8 mouse cellular contexts compared by ENCODE assay signal in the genomic region with DNA sequence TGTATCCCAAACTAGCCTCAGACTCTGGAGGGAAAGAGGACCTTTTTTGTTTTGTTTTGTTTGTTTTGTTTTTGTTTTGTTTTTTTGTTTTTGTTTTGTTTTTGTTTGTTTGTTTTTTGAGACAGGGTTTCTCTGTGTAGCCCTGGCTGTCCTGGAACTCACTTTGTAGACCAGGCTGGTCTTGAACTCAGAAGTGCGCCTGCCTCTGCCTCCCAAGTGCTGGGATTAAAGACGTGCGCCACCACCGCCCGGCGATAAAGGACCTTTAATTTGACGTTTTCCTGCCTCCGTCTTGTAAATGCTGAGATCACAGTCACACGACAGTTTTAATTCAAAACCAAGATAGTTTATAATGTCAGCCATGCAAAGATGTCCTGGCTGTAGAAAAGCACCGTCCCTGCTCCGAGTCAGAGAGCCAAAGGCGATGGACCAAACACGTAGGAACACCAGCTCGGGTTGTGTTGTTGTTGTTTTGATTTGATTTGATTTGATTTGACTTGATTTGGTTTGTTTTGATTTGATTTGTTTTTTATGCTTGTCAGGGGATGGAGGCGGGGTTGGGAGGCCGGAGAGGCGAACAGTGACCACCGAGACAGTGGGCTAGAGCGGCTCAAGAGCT. TPM values are rescaled to one million over a fixed set of nuclear protein-coding genes. Genes with fewer than 3 reads are reported as not detected.
DNase-seq lines count a peak whose midpoint lies in the region; ATAC-seq and TF ChIP-seq lines count a peak whose summit lies in the region.
"Not testable (repeated sequence)": the region's sequence is repeated elsewhere in the genome, so short reads cannot be mapped to it uniquely, and the experiment has no call there.

A gene (plus strand): TSS at position 334 of the 619 bp plus-strand sequence.

- dilution Hi-C loops in CH12.LX (cut with MboI; ENCODE audit: extremely low pct_ligation_motif_present, extremely low pct_unique_long_range_greater_than_20kb, low sequenced_read_pairs): not testable (repeated sequence)

- H3K4me2 ChIP-seq in CH12.LX (ENCODE audit: insufficient read depth, low read depth, poor library complexity, severe bottlenecking): peak within 1 kb of the TSS; percentile 96
- peak within 1 kb of the TSS; percentile 81 for H3K4me2 ChIP-seq in forebrain, embryonic 16.5 days (ENCODE audit: low read length)
- H3K4me2 ChIP-seq in hindbrain, embryonic 12.5 days (replicated peaks): peak within 1 kb of the TSS; percentile 76

- H3K27ac ChIP-seq in CH12.LX (ENCODE audit: insufficient read depth, low read depth): peak within 1 kb of the TSS; percentile 24; the same call in 1 of the 2 replicates
- H3K27ac ChIP-seq in forebrain, embryonic 16.5 days (ENCODE audit: low read length): peak within 1 kb of the TSS; percentile 88
- peak within 1 kb of the TSS; percentile 90 for H3K27ac ChIP-seq in hindbrain, embryonic 12.5 days
- peak within 1 kb of the TSS; percentile 64 for H3K27ac ChIP-seq in liver, adult 2 months (replicated peaks; ENCODE audit: insufficient read depth, low read depth, low read length)
- H3K27ac ChIP-seq in small intestine, adult 2 months (ENCODE audit: insufficient read depth, low read depth, low read length): peak within 1 kb of the TSS; percentile 23; the same call in 1 of the 2 replicates

- ATAC-seq in common myeloid progenitor, adult 5-6 weeks (replicated peaks; ENCODE audit: low read depth, poor library complexity, severe bottlenecking): peak; percentile 13; the same call in 1 of the 2 replicates
- ATAC-seq in forebrain, embryonic 16.5 days: peak; percentile 41
- peak; percentile 65 for ATAC-seq in hindbrain, embryonic 12.5 days (ENCODE audit: low FRiP score)
- not testable (repeated sequence) for ATAC-seq in megakaryocyte-erythroid progenitor cell, adult 5-6 weeks (replicated peaks; ENCODE audit: low FRiP score, low TSS enrichment, poor library complexity, severe bottlenecking)

- DNase-seq in CH12.LX (ENCODE audit: extremely low read depth); liver, adult 2 months (ENCODE audit: extremely low read depth, low read depth, low spot score): not testable (repeated sequence)
- DNase-seq in layer of hippocampus, adult 8-10 months (ENCODE audit: low spot score in 2 of 2): peak in 1 of 2 experiments; percentile 37

- not testable (repeated sequence) for H3K9me3 ChIP-seq in CH12.LX (replicated peaks; ENCODE audit: low read length); forebrain, embryonic 16.5 days (ENCODE audit: control insufficient read depth, low read length); hindbrain, embryonic 12.5 days (replicated peaks)

- TF ChIP-seq EP300 in CH12.LX (IDR thresholded peaks at IDR 0.05; ENCODE audit: low read length): not testable (repeated sequence)

- in situ Hi-C loops in CH12.LX (cut with MboI; ENCODE audit: low pct_ligation_motif_present, low pct_unique_long_range_greater_than_20kb, low sequenced_read_pairs): not testable (repeated sequence)

- H3K79me2 ChIP-seq in CH12.LX (replicated peaks; ENCODE audit: control insufficient read depth, extremely low read depth, insufficient read depth, poor library complexity, severe bottlenecking); liver, adult 2 months (ENCODE audit: control insufficient read depth, insufficient read depth, low read length): not testable (repeated sequence)

- not testable (repeated sequence) for TF ChIP-seq POLR2A in CH12.LX (IDR thresholded peaks at IDR 0.05; ENCODE audit: low read depth, low read length); liver, adult 2 months (IDR thresholded peaks at IDR 0.05; ENCODE audit: extremely low read depth, insufficient read depth, low read length); small intestine, adult 2 months (IDR thresholded peaks at IDR 0.05; ENCODE audit: low read depth, low read length)

- H3K4me3 ChIP-seq in CH12.LX (replicated peaks in 1 of 3; ENCODE audit: low read depth in 2 of 3, low read length in 2 of 3, poor library complexity in 1 of 3): peak within 1 kb of the TSS; percentile 64 to 81 (median 78)
- peak within 1 kb of the TSS; percentile 76 for H3K4me3 ChIP-seq in forebrain, embryonic 16.5 days (replicated peaks; ENCODE audit: low read length)
- H3K4me3 ChIP-seq in hindbrain, embryonic 12.5 days: peak within 1 kb of the TSS; percentile 76
- peak within 1 kb of the TSS; percentile 75 for H3K4me3 ChIP-seq in liver, adult 2 months (ENCODE audit: insufficient read depth, low read depth, low read length)
- H3K4me3 ChIP-seq in small intestine, adult 2 months (ENCODE audit: low read depth, low read length): peak within 1 kb of the TSS; percentile 95

- H3K36me3 ChIP-seq in CH12.LX (replicated peaks in 1 of 2; ENCODE audit: control insufficient read depth in 1 of 2, insufficient read depth in 1 of 2, low read length in 1 of 2): peaks cover 47 to 64% of the 10 kb centered on the region in 2 experiments
- peaks cover 15% of the 10 kb centered on the region for H3K36me3 ChIP-seq in forebrain, embryonic 16.5 days (ENCODE audit: control insufficient read depth, insufficient read depth)
- H3K36me3 ChIP-seq in hindbrain, embryonic 12.5 days: peaks cover 46% of the 10 kb centered on the region
- H3K36me3 ChIP-seq in liver, adult 2 months (ENCODE audit: control insufficient read depth, insufficient read depth, low read length): not testable (repeated sequence)
- H3K36me3 ChIP-seq in small intestine, adult 2 months (ENCODE audit: control insufficient read depth, insufficient read depth, low read length): peaks cover 11% of the 10 kb centered on the region

- not testable (repeated sequence) for H3K27me3 ChIP-seq in CH12.LX (replicated peaks); forebrain, embryonic 16.5 days (replicated peaks; ENCODE audit: control insufficient read depth, insufficient read depth, low read length); hindbrain, embryonic 12.5 days; liver, adult 2 months (ENCODE audit: control insufficient read depth, insufficient read depth, low read length); small intestine, adult 2 months (ENCODE audit: control insufficient read depth, insufficient read depth, low read length)

- TF ChIP-seq CTCF in CH12.LX (conservative IDR thresholded peaks at IDR 0.05 in 1 of 2, IDR thresholded peaks at IDR 0.05 in 1 of 2; ENCODE audit: low read depth in 2 of 2, low read length in 2 of 2); liver, adult 2 months (IDR thresholded peaks at IDR 0.05; ENCODE audit: low read depth, low read length); small intestine, adult 2 months (IDR thresholded peaks at IDR 0.05; ENCODE audit: extremely low read depth, insufficient read length, insufficient replicate concordance, low read depth, low read length): not testable (repeated sequence)

- peaks cover 4 to 18% of the 10 kb centered on the region in 2 experiments for H3K4me1 ChIP-seq in CH12.LX (ENCODE audit: control insufficient read depth in 1 of 2, insufficient read depth in 2 of 2)
- H3K4me1 ChIP-seq in forebrain, embryonic 16.5 days (replicated peaks; ENCODE audit: control insufficient read depth, insufficient read depth, low read length): peaks cover 10% of the 10 kb centered on the region
- H3K4me1 ChIP-seq in hindbrain, embryonic 12.5 days: peaks cover 10% of the 10 kb centered on the region; the same call in 1 of the 2 replicates
- H3K4me1 ChIP-seq in liver, adult 2 months (ENCODE audit: control insufficient read depth, insufficient read depth, low read length): peaks cover 30% of the 10 kb centered on the region
- H3K4me1 ChIP-seq in small intestine, adult 2 months (ENCODE audit: control insufficient read depth, insufficient read depth, insufficient read length, low read length): not testable (repeated sequence)

- TF ChIP-seq RAD21 in CH12.LX (IDR thresholded peaks at IDR 0.05; ENCODE audit: low read depth, low read length): not testable (repeated sequence)

- H3K9ac ChIP-seq in CH12.LX (ENCODE audit: insufficient read depth, low read depth): peak within 1 kb of the TSS; percentile 61
- H3K9ac ChIP-seq in forebrain, embryonic 16.5 days (replicated peaks; ENCODE audit: low read depth, low read length): peak within 1 kb of the TSS; percentile 83
- H3K9ac ChIP-seq in hindbrain, embryonic 12.5 days: peak within 1 kb of the TSS; percentile 78
- peak within 1 kb of the TSS; percentile 80 for H3K9ac ChIP-seq in liver, adult 2 months (ENCODE audit: low read depth, low read length)

- 4% methylated on average over 19 of the region's 19 CpGs for WGBS in forebrain, embryonic 16.5 days
- WGBS in hindbrain, embryonic 12.5 days: 4% methylated on average over 19 of the region's 19 CpGs
- 8% methylated on average over 19 of the region's 19 CpGs for WGBS in liver, adult 2 months
- WGBS in small intestine, adult 2 months: 4% methylated on average over 19 of the region's 19 CpGs

RNA-seq across cellular contexts. Expression of the gene that starts here (rescaled TPM):
- total RNA-seq in CH12.LX (2012; rRNA removed): 30.4 and 36.7 TPM in 2 replicates
- 26.7 and 29.7 TPM in 2 replicates for total RNA-seq in CH12.LX (2014; rRNA removed)
- 22.5 and 22.8 TPM in 2 replicates for polyA plus RNA-seq in CH12.LX (2012; ENCODE audit: insufficient read length, low read depth)
- total RNA-seq in common myeloid progenitor, adult 5-6 weeks (2017): 9.1 and 11.9 TPM in 2 replicates
- 28.4 and 33.7 TPM in 2 replicates for polyA plus RNA-seq in forebrain, embryonic 16.5 days (2015; fragmentation: Nextera tagmentation; extraction: Ambion mirVana)
- 21.1 and 22.2 TPM in 2 replicates for polyA plus RNA-seq in hindbrain, embryonic 12.5 days (2016; fragmentation: Nextera tagmentation; extraction: Ambion mirVana)
- 10 to 100 TPM; 14.0 to 16.9 (median 15.4) TPM for total RNA-seq in layer of hippocampus, adult 8-10 months (2022)
- 8.5 and 9.3 TPM in 2 replicates for total RNA-seq in liver, adult 2 months (2014; rRNA removed)
- 9.3 and 9.9 TPM in 2 replicates for polyA plus RNA-seq in liver, adult 2 months (2012; rRNA removed)
- 10.5 and 15.8 TPM in 2 replicates for total RNA-seq in megakaryocyte-erythroid progenitor cell, adult 5-6 weeks (2014; fragmentation: Nextera tagmentation)
- 9.9 and 17.8 TPM in 2 replicates for total RNA-seq in megakaryocyte-erythroid progenitor cell, adult 5-6 weeks (2017)
- 0.95 and 3.8 TPM in 2 replicates for polyA plus RNA-seq in small intestine, adult 2 months (2012; rRNA removed)

Comparison
In these comparisons a context has a peak if more than half of its experiments do, and no peak if none do; other contexts are left out.
1. H3K27ac ChIP-seq: peak in every context shown above with its lines; median percentile 90 in hindbrain, embryonic 12.5 days; 88 in forebrain, embryonic 16.5 days; 64 in liver, adult 2 months; 24 in CH12.LX; 23 in small intestine, adult 2 months.